Mouse (Mus musculus) spleen, postnatal 14 days (tissue): ENCODE results near the gene St6galnac6.

Source experiments
- DNase-seq, 2 experiments: peaks; one replicate each; pipeline ENCODE4 v3.0.0; 2021 to 2022; ENCODE audit warnings: low spot score in 2 of 2

The St6galnac6 gene

DNA sequence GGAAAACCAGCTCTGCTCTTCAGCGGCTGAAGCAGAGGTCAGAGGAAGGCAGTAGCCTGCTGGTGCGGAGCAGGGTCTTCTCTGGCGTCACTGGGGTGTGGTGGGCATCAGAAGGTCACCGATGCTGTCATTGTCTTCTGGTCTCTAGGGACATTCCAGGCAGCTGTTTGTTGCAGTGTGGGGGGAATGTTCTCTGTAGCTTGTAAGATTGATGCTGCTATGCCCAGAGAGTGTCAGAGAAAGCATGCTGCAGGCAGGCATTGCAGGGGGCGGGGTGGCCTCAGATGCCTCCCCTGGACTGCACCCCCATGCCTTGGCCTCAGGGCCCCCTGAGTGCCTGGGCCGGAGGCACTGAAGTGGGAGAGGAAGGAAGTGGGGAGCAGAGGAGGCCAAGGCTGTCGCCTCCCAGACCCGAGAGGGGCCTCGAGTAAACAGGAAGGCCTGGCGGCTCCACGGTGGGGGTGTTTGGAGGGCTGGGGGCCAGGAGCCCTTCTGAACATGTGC is 38.3 kb downstream of the St6galnac6 start:
- peak; percentile 44 to 58 for DNase-seq

DNA sequence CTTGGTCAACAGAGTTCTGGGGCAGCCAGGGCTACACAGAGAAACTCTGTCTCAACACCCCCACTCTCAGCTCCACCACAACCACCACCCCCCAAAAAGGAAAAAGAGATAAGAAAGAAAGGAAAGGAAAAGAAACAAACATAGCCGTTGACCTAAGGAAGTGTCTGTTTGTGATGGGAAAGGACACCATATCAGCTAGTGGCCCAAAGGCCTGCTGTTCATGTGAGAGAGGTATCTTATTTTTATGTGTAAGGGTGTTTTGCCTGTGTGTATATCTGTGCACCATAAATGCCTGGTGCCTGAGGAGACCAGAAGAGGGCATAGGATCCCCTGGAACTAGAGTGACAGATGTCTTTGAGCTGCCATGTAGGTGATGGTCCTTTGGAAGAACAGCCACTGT is 40.1 kb downstream of the St6galnac6 start:
- no peak for DNase-seq

DNA sequence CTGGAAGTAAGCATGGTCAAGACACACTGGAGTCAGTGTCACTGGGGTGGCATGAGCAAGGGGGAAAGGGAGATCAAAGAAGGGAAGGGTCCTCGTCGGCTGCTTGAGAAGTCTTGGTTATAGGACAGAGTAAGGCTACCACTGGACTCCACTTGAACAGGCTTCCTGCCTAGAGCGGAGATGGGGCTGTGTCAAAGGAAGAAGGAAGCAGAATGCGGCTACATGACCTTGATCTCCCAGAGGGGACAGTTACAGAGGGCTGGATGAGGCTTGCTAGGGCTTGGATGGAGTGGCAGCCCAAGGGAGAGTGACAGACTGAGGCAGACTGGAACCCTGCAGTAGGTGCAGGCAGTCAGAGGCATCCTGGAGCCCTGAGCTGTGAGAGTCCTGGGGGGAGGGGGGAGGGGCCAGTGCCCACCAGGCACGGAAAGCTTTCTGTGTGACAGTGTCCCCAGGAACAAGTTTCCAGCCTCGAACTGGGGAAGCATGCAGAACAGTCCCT is 41.1 kb downstream of the St6galnac6 start:
- DNase-seq: no peak

DNA sequence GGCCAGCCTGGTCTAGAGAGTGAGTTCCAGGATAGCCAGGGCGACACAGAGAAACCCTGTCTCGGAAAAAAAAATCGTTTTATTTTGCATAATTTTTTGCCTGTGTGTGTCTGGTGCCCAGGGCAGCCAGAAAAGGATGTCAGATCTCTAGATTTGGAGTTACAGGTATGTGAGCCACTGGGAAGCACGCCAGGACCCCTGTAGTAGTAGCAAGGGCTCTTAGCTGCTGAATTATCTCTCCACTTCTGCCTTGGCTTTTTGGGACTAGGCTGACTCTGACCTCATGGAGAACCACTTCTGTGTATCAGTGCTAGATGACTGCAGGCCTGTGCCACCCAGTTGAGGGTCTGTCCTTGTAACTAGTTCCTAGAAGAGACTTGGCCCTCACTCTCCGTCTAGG is 42.3 kb downstream of the St6galnac6 start:
- DNase-seq: no peak

DNA sequence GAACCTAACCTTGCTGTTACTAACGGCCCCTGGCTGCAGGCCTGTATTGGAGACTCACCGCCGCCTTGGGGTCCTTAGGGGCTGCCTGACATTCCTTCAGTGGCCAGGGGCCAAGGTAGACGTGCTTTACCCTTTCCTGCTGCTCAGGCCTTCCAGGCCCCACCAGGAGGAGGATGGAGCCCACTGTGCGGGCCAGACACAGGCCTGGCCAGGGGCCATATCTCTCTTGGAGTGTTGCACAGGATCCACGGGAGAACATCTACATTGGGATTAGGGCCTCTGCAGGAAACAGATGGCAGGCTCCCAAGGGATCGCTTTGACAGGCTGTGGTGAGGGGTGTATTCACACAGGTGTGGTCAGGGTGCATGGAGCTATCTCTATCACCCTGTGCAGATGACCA is 43.3 kb downstream of the St6galnac6 start:
- DNase-seq: no peak

DNA sequence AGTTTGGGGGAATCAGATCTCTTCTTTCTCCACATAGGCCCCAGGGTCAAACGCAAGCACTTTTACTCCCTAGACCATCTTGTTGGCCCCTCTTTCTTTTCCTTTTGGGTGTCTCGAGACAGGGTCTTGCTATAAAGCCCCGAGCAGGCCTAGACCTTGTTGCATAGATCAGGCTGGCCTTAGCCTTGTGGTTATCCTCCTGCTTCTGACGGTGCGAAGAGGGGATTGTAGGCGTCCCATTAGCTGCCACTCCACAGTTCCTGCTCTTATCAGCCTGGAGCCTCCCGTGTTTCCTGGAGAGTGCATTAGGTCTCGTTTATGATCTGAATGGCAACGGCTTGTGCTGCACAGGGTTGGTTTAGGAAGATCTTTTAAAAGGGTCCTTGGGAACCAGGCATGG is 44.6 kb downstream of the St6galnac6 start:
- no peak for DNase-seq

DNA sequence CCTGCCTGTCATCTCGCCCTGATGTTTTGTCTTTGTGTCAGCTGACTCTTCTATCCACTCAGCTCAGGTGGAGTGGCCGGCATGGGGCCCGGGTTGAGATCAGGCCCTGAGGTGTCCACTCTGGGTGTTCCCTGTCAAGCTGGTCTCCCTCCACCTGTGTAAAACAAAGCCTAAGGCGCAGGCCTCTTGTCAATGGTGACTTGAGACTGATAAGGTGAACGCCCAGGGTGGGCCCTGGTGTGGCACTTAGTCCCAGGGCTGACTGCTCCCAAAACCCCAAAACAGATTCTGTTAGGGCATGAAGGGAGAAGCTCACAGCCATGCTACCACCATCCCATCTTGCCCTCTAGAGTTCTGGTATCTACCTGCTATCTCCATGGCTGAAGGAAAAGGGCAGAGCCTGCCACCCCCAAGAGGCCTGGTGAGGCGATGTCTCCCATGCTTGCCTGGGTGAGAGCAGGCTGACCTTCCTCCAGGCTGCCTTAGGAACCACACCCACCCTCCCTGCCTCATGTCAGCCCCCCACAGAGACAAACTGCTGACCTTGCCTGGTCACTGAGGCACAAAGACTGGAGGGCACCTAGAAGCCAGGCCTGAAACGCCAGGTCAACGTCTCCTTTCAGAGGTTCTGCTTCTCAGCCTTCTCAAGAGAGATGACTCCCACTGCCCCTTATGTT is 45.4 kb downstream of the St6galnac6 start:
- no peak for DNase-seq

DNA sequence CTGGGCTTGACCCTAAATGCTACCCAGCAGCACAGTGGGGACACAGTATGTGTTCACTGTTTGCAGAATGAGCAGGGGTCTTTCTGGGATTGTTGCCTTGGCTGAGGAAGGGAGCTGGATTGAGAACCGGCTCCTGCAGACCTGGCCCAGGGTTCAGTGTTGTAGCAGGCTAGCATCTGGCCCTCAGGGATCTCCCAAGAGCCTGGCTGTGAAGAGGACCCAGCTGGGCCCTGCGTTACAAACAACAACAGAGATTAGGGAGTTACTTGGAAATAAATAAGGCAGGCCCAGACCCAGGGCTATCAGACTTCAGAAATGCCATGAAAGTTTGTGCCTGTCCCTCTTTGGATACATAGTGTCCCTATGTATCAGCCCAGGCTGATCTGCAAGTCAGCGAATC is 46.1 kb downstream of the St6galnac6 start:
- no peak for DNase-seq

DNA sequence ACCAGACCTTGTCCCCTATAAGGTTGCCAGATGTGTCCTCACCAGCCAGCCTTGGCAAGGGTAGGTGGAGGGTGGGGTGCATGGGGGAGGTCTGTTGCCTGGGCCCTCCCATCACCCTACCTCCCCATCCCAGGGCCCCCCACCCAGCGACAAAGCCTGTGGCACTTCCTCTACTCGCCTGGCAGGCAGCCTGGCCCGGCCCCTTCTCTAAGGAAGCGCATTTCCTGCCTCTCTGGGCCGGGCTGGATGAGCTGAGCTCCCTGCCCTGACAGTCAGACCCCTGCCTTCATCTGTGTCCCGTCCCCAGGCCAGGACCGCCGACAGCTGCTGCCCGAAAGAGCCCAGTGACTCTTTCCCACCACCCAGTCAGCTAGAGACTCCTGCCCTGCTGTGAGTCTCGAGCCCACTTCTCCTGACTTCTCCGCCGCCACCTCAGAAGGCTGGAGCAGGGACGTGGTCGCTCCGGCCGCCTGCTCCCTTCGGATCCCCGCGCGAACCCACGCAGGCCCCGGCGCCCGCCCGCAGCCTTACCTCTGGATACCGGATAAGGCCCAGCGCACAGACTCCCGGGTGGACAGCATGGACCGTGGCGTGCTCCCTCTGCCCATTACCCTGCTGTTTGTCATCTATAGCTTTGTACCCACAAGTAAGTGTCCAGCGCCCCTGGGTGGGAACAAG is 47.0 kb downstream of the St6galnac6 start, which contains the start of gene Eng:
TSS of gene Eng (plus strand) at position 217 of the 678 bp plus-strand sequence.
- DNase-seq: no peak

DNA sequence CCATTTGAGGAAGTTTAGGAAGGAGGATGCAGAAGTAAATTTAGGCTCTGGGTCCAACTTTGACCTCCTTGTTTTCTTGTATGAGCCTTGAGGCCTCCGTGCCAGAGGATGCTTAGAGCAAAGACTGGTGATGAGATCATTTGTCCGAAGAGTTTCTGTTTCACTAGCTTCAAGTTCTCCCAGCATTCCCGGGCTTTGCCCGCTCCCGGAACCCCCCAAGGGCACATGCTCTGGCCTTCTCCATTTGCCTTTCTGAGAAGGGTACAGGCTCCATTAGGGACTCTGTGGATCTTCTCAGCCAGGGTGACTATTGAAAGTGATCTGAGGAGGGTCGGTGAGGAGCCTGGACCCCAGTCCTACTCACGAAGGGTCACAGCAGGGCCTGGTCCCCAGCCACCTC is 47.9 kb downstream of the St6galnac6 start:
- DNase-seq: no peak

DNA sequence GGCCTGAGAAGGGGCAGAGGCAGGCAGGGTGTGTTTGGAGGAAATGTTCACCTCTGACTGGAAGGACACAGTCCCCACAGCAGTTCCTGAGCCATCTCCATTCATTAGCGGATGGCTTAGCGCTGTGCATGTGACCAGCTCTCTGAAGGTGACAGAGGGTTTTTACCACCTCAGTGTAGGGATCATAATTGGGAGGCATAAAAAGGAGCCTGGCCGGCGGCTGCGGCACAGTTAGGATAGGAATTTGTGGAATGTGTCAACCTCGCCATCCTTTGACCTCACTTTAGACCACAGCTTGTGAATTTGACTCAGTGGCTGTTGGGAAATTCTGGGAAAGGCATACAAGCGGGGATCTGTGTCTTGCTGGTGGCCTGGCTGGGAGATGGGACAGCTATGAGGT is 54.3 kb downstream of the St6galnac6 start:
- no peak for DNase-seq

DNA sequence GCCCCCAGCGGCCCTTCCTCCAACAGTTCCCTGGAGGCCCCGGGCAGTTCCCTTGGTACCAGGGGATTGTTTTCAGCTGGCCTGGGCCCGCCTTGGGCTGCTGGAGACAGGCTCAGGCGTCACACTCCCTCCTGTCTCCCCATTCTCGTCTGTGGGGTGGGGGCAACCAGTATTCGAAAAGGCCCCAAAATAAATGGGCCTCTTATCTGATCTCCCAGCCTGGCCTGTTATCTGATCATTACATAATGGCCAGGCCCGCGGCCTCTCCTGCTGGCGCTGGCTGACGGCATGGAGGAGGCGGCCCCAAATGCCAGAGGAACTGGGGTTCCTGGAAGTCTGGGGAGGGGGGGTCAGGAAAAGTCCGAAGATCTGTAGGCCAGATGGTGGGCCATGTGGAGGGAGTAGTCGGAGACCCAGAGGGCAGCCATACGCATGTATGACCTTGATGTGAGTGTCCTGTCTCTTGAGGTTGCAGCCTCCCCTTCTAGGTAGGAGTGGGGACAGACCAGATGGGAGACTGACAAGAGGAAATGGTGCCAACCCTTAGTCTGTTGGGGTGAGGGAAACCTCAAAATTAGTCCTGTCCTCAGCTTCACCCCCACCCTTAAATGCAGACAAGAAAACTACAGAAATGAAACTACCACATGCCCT is 55.4 kb downstream of the St6galnac6 start:
- no peak for DNase-seq

DNA sequence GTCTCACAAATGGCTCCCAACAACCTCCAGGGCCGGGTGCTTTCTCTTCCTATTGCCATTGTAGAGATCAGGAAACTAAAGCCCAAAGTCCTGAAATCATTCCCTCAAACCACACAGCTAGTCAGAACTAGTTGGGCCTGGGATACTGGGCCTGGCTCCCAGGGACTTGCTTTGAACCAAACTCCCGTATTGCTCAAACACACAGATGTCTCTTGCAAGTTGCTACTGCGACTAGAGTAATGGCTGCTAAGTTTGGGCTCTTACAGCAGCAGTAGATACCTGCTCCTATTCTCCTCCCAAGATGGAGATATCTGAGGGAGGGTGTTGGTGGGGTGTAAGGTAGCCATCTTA is 55.9 kb downstream of the St6galnac6 start:
- no peak for DNase-seq

DNA sequence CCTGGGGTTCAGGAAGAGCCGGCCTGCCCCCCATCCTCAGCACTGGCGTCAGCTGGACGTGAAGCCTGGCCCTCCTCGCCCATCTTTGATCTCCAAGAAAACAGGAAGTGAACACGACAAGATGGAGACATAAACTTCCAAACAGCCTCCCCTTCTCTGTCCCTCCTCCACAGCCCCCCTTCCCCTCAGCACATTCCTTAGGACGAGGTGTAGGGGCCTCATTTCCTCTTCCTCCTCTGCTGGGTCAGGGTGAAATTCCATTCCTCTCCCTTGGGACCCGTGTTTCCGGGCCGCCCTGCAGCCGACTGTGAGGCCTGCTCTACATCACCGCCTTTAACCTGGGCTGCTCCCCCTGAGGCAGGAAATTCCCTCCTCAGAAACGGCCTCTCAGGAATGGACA is 56.3 kb downstream of the St6galnac6 start:
- no peak for DNase-seq

DNA sequence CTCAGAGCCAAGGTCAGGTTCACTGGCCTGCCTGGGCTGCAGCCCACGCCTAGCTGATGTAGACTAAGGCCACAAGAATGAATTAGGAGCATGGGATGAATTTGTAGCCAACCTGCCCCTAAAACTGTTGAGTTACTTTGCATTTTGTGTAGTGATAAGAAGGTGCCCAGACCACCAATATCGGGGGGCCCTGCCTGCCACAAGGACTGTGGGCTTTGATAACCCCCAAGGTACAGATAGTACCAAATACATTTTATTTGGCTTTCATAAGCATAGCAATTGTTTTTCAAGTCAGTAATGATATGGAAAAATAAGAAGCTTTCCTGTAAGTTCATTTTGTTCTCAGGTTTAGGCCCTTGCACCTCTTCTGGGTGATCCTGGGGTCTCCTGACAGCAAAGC is 59.4 kb downstream of the St6galnac6 start:
- no peak for DNase-seq

DNA sequence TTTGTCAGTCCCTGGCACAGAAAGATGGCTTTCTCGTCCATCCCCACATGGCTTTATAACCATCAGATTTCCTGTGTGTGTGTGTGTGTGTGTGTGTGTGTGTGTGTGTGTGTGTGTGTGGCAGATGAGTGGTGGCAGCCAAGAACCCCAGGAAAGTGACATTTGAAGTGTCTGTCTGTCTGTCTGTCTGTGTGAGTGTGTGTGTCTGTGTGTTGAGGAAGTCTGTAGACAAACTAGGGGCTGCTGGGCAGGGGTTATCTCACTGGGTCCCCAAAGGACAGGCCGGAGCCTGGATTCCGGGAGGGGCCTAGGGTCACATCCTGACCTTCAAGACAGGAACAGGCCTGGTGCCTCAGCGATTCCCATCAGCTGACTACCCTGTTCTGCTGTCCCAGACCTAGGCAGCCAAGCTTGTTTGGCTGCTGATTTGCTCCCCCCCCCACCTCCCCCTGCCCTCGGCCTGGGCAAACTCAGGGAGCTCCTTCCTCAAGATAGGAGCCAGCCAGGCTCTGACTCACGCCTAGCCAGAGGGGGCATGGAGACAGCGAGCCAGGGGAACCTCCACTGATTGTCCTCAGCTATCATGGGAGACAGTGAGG is 62.1 kb downstream of the St6galnac6 start:
- no peak for DNase-seq

DNA sequence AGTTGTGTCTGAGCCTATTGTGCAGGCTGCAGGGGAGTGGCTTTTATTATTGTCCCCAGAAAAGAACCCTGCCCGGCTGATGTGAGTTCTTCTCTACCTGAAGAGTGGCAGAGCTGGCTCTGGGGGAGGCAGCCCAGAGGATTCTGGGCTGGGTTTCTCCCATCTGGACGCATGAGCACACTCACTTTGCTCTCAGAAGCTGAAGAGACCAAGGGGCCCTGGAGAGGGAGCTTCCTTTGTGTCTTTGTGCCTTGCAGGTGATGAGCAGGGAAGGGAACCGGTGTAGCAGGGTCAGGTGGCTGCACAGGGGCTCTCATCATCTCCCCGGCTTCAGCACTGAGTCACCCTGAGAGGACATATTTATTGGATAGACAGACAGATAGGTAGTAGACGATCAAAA is 62.8 kb downstream of the St6galnac6 start:
- DNase-seq: no peak

DNA sequence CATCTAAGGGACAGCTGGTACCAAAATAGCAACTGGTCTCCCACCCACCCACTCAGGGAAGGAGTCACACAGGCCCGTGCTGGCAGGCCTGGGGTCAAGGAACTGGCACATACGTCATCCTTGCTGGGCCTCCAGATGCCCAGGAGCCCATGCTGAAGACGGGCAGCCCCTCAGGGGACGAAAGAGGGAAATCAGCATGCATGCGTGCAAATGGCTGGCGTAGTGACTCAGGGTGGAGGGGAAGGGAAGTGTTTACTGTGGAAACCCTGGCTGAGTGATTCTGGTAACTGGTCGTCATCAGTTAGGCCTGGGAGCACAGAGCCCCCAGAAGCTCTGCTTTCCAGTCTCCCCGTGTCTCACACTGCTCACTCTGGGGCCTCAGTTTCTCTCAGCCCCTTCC is 65.8 kb downstream of the St6galnac6 start:
- no peak for DNase-seq

DNA sequence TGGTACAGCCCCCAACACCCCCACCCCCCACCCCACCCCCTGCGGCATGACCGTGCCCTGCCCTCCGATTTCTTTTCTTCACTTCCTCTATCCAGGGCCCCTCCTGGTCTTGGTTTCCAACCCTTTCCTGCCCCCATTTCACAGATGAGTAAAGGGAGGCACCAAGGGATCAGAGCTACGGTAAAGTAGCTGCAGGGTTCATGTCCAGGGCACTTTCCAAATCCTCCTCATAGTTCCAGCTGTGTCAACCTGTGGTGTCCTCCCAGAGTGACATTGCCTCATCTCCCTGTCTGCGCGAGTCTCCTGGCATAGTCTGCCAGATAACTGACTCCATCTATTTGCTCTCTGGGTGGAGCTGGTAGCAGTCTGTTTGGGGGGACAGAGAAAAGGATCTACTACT is 66.3 kb downstream of the St6galnac6 start:
- DNase-seq: no peak

DNA sequence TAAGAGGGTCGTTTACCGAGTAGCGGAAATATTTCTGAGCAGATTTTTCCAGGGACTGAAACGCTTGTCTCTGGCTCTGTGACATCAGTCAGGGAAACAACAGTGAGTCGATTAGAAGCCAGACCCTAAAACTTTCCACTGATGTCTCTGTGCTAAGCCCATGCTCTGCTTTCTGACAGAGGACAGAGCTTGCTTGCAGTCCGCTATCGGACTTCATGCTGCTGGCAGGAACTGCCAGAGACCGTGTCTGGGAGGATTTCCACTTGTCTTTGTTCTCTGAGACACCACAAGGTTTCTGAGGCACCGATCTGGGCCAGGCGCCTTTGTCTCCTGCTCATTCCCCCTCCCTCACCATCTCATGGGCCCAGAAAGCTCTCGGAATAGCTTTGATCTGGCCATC is 68.3 kb downstream of the St6galnac6 start:
- DNase-seq: no peak

DNA sequence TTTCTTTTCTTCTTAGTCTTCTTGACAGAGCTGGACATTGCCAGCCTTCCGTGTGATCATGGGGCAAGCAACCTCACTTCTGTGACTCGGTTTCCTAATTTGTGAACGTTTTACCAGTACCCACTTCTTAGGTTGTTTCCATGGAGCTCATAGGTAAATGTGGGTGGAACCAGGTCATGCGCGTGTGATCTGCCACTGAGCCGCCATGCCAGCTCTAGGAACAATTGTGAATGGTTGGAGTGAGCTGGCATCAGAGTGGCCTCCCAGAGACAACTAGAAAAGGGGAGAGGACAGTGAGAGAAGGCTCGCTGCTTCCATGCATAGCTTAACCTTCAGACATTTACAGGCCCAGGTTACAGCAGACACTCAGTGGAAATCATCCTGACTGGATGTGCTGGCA is 68.7 kb downstream of the St6galnac6 start:
- DNase-seq: no peak

DNA sequence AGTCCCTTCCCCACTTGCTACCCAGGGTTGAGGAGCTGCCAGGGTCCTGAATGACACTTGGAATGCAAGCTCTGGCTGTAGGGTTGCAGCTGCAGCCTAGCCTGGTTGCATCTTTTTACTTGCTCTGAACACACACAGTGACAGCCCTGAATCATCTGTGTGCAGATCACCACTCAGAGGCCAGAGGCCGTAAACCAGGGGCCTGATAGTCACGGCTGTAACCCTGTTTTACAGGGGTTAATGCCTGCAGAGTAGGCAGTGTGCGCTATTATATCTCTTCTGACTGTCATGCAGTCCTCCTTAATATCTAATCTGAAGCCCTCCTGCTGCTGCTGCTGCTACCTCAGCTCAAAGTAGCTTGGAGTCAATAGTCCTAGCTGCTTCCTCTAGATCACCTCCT is 70.4 kb downstream of the St6galnac6 start:
- DNase-seq: no peak
